Mouse (Mus musculus): ENCODE data around the gene Gm20683.

- no peak for TF ChIP-seq CTCF (IDR thresholded peaks at IDR 0.05; ENCODE audit: insufficient read depth, low read depth, low read length)
- no peak for TF ChIP-seq POLR2A (IDR thresholded peaks at IDR 0.05; ENCODE audit: insufficient read depth, low read depth, low read length)
Observed at GRCm38 (mm10) chr17:25796951-25797369, 44.6 kb downstream of the Gm20683 start, which contains the start of gene Metrn.
